Mouse (Mus musculus) bone marrow, adult 2 months (tissue): ENCODE results near the gene Pip4k2a.

Source experiments
- CTCF ChIP-seq: fragments of 200-500 bp; IDR thresholded peaks from 2 replicates; pipeline ENCODE4 v1.5.1; 2011; ENCODE audit warnings: low read length, control low read depth; ENCODE audit not compliant: control insufficient read depth, insufficient read depth
- POLR2A ChIP-seq: fragments of 200-500 bp; IDR thresholded peaks from 2 replicates; pipeline ENCODE4 v1.6.1; 2011; ENCODE audit warnings: low read depth, mild to moderate bottlenecking, control low read depth, low read length, borderline replicate concordance; ENCODE audit not compliant: control insufficient read depth

DNA sequence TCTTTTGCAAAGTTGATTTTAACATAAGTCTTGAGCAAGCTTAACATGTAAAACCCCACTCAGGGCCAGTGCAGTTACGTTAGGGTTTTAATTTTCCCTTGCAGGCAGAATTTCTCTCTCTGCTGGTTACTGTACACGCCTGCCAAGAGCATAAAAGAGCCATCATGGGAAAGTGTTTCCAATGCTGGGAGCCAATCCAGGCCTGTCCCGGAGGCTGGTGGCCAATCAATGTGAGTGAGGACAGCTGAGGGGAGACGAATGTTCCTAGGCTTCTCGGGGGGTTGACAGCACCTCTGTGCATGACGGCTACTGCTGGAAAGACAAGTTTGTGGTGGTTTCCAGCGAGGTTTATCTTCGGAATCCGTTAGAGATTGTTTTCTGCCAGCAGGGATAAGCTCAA, 175.2 kb downstream of the Pip4k2a start:
- no peak for TF ChIP-seq POLR2A
- TF ChIP-seq CTCF: no peak
